Mouse (Mus musculus) liver, embryonic 15.5 days (tissue): ENCODE data around the gene Tmx2. TPM values are rescaled to one million over a fixed set of nuclear protein-coding genes. Genes with fewer than 3 reads are reported as not detected.
"Not testable (repeated sequence)": the region's sequence is repeated elsewhere in the genome, so short reads cannot be mapped to it uniquely, and the experiment has no call there.

Source experiments
- ATAC-seq: fragments of 200-750 bp; cut with Nextera tagmentation; 2 replicates; pipeline ENCODE4 v1.8.0; 2017; ENCODE audit warnings: moderate number of reproducible peaks, mild to moderate bottlenecking, moderate library complexity; ENCODE audit not compliant: insufficient read depth
- H3K27ac ChIP-seq: fragments of 300-500 bp; sonication (generic); replicated peaks from 2 replicates; pipeline ENCODE4 v1.5.1; 2015; ENCODE audit warnings: mild to moderate bottlenecking, inconsistent platforms
- H3K27me3 ChIP-seq: fragments of 300-500 bp; sonication (generic); 2 replicates; pipeline ENCODE4 v1.6.1; 2015; ENCODE audit warnings: mild to moderate bottlenecking, inconsistent platforms
- H3K36me3 ChIP-seq: fragments of 300-500 bp; sonication (generic); replicated peaks from 2 replicates; pipeline ENCODE4 v1.6.1; 2015; ENCODE audit warnings: moderate library complexity, mild to moderate bottlenecking, inconsistent platforms
- H3K4me1 ChIP-seq: fragments of 300-500 bp; sonication (generic); replicated peaks from 2 replicates; pipeline ENCODE4 v1.6.1; 2015; ENCODE audit warnings: inconsistent platforms
- H3K4me2 ChIP-seq: fragments of 300-500 bp; sonication (generic); 2 replicates; pipeline ENCODE4 v1.6.1; 2015; ENCODE audit warnings: moderate library complexity, mild to moderate bottlenecking, inconsistent platforms
- H3K4me3 ChIP-seq: fragments of 300-500 bp; sonication (generic); replicated peaks from 2 replicates; pipeline ENCODE4 v1.5.1; 2015; ENCODE audit warnings: mild to moderate bottlenecking, inconsistent platforms
- H3K9ac ChIP-seq: fragments of 300-500 bp; sonication (generic); 2 replicates; pipeline ENCODE4 v1.6.1; 2015; ENCODE audit warnings: moderate library complexity, mild to moderate bottlenecking, inconsistent platforms
- H3K9me3 ChIP-seq: fragments of 300-500 bp; sonication (generic); replicated peaks from 2 replicates; pipeline ENCODE4 v1.6.1; 2016; ENCODE audit warnings: inconsistent platforms
- WGBS: fragments of 180-500 bp; shearing (Covaris S2); methylation state at CpG from one replicate; pipeline ENCODE4 v1.1.7; 2015; ENCODE audit warnings: mixed read lengths; ENCODE audit not compliant: insufficient replicate concordance; 5-methylcytosine and 5-hydroxymethylcytosine counted together
- polyA plus RNA-seq: library from polyadenylated mRNA; unstranded; fragments of >200 nt; fragmentation: Nextera tagmentation; extraction: Ambion mirVana; gene quantifications from 2 replicates; pipeline ENCODE4 v1.2.1, GENCODE M21; 2015

Tmx2 gene
- 71.2 and 71.8 TPM in 2 replicates for polyA plus RNA-seq

DNA sequence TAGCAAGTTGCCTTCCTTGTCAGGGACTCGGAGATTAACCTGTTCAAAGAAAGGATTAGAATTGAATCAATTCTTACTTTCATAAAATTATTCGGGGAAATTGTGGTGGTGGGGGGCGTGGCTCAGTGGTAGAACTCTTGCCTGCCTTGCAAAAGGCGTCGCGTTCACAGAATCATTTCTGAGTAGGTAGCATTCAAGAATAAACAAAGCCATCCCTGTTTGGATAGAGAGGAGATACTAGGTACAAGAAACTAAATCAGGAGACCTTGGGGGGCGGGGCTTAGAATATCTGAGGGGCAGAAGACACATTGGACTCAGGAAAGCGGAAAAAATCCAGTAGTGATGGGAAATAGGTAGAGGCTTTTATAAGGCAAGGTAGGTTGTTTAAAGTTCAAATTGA lies at the start of gene Tmx2:
Gene Tmx2 (minus strand): TSS at position 125 of the 400 bp plus-strand sequence.
- no peaks in the 10 kb centered on the region for H3K27me3 ChIP-seq
- peak within 1 kb of the TSS; percentile 90 for H3K27ac ChIP-seq
- H3K4me1 ChIP-seq: peaks cover 59% of the 10 kb centered on the region
- H3K9me3 ChIP-seq: no peaks in the 10 kb centered on the region
- H3K9ac ChIP-seq: peak within 1 kb of the TSS; percentile 87
- 7% methylated on average over 8 of the region's 8 CpGs for WGBS
- H3K36me3 ChIP-seq: peaks cover 35% of the 10 kb centered on the region
- no peak for ATAC-seq
- peak within 1 kb of the TSS; percentile 87 for H3K4me3 ChIP-seq
- peak within 1 kb of the TSS; percentile 81 for H3K4me2 ChIP-seq

DNA sequence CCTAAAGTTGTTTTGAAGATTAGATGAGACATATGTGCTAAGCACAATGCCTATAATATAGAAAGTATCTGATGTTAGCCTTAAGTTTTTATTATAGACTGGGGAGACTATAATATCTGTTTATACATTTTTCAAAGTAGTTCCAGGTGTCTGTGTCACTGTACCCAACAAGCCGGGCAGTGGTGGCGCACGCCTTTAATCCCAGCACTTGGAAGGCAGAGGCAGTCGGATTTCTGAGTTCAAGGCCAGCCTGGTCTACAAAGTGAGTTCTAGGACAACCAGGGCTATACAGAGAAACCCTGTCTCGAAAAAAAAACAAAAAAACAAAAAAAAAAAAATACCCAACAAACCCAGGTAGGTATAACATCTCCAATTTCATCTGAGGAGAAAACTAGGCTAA lies 49.3 kb upstream of the Tmx2 start:
- Histone ChIP-seq H3K36me3 (peaks cover 31% of the 10 kb centered on the region), H3K27ac (peak overlapping the region; percentile 94), H3K4me1 (peaks cover 84% of the 10 kb centered on the region), H3K4me3 (peak overlapping the region; percentile 67; the same call in 1 of the 2 replicates), H3K4me2 (peak overlapping the region; percentile 81)
- not testable (repeated sequence) for H3K9ac ChIP-seq, H3K27me3 ChIP-seq, H3K9me3 ChIP-seq, ATAC-seq
- 78% methylated on average over 5 of the region's 5 CpGs for WGBS

DNA sequence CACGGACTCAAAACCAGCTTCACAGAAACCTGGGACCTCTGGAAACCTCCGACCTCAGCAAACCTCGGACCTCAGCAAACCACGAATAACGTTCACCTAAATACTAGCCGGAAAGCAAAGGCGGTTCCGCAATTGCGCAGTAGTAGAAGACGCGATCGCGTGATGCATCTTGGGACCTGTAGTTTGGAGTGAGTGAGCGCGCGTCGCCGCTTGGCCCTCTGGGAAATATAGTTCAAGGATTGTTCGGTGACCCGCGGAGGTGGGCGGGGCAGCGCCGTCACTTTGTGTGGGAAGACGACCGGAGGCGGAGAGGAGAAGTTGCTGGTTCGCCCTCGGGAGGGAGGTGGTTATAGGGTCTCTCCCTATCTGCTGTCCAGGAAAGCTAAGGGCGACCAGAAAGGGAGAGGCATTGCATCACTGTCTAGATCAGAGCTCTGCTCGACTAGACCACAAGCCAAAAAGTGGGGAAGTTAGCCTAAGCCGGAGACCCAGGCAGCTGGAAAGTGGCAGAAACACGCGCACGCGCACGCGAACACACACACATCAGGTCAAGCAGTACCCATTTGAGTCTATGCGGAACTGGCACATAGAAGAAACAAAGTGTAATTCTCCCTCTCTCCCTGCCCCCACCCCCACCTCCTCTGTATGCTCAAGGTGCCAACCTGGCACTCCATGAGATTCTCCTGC lies 48.4 kb upstream of the Tmx2 start, which contains the start of gene Clp1:
Gene Clp1 (minus strand): TSS at position 179 of the 687 bp plus-strand sequence.
- peaks cover 78% of the 10 kb centered on the region for H3K4me1 ChIP-seq
- H3K36me3 ChIP-seq: peaks cover 38% of the 10 kb centered on the region
- no peaks in the 10 kb centered on the region for H3K9me3 ChIP-seq
- no peaks in the 10 kb centered on the region for H3K27me3 ChIP-seq
- H3K4me3 ChIP-seq: peak within 1 kb of the TSS; percentile 67
- peak; percentile 94 for ATAC-seq
- peak within 1 kb of the TSS; percentile 81 for H3K4me2 ChIP-seq
- H3K27ac ChIP-seq: peak within 1 kb of the TSS; percentile 94
- under 1% methylated on average over 39 of the region's 39 CpGs for WGBS
- H3K9ac ChIP-seq: peak within 1 kb of the TSS; percentile 71

DNA sequence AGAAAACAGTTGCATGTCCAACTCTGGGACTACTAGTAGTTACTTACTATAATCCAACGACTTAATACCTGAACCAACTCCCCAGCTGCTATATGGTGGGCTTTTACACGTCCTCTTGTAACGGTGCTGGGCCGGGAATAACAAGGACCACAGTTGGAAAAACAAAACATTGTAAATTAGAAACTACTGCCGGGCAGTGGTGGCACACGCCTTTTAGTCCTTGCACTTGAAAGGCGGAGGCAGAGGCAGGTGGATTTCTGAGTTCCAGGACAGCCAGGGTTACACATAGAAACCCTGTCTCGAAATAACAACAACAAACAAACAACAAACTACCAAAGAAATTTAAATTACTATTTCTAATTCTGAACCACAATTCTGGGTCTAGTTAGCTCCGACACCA lies 47.8 kb upstream of the Tmx2 start:
- Histone ChIP-seq H3K4me2 (peak overlapping the region; percentile 81), H3K27me3 (no peaks in the 10 kb centered on the region), H3K9ac (peak overlapping the region; percentile 63), H3K4me1 (peaks cover 78% of the 10 kb centered on the region), H3K9me3 (no peaks in the 10 kb centered on the region), H3K36me3 (peaks cover 44% of the 10 kb centered on the region), H3K4me3 (peak overlapping the region; percentile 67), H3K27ac (peak overlapping the region; percentile 94)
- peak; percentile 26 for ATAC-seq
- WGBS: 1% methylated on average over 9 of the region's 9 CpGs

DNA sequence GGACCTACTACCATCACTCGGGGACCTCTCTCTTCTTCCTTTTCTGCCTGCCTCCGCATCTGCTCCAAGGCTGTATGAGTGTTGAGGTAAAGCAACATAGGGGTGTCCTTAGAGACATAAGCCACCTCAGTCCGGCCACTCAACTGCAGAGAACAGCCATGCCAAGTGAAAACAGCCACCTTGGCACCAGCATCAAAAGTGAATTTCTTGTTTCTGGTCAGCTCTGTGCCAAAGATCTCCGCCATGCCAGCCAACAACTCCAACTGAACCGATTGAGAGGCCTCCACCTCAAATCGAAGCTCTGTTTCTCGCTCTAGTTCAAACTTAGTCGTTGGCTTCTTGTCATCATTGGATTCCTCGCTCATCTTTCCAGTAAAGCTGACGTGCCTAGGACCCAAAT lies 46.8 kb upstream of the Tmx2 start:
- Histone ChIP-seq H3K4me2 (peak overlapping the region; percentile 81), H3K27me3 (no peaks in the 10 kb centered on the region), H3K36me3 (peaks cover 53% of the 10 kb centered on the region), H3K9ac (peak overlapping the region; percentile 63), H3K27ac (peak overlapping the region; percentile 94; the same call in 1 of the 2 replicates), H3K9me3 (no peaks in the 10 kb centered on the region), H3K4me3 (peak overlapping the region; percentile 67), H3K4me1 (peaks cover 78% of the 10 kb centered on the region)
- ATAC-seq: no peak
- 88% methylated on average over 10 of the region's 10 CpGs for whole genome bisulfite sequencing

DNA sequence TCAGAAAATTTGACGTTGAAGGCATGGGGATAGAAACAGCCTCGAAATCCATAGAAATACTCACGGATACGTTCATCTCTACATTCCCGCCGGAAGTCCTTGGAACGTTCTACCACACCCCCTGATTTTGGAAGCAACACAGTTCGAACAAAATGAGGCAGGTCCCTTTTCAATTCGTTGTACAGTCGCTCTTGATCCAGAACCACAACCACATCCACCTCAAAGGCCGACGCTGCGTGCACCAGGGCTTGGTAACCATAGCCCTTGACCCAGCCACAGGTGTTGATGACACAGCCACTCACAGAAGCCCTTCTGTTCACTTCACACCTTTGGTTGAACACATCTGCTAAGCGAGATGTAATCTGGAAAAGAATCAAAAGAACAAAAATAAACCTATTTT lies 44.9 kb upstream of the Tmx2 start:
- WGBS: 89% methylated on average over 14 of the region's 14 CpGs
- ATAC-seq: no peak
- H3K4me2 ChIP-seq: peak overlapping the region; percentile 81; the same call in 1 of the 2 replicates

DNA sequence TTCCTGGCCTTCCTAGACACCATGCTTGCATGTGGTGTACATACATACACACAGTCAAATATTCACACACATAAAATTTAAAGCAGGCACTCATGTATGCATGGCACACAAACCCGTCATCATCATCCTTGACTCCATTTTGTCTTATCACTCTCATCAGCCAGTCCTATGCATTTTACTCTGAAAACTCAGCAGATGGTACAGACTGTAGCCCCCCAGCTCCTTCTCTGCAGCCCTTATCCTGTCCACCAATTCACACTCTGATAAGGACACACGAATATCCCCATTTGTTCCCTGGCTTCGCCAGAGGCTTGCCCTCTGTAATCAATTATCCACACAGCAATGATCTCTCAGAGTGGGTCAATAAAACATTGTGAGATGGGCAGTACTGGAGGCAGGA lies 42.2 kb upstream of the Tmx2 start:
- Histone ChIP-seq H3K27ac (0 out of 2 replicates have a peak overlapping the region, but pooled peaks have one; percentile 19), H3K4me2 (no peak overlapping the region), H3K36me3 (peaks cover 60% of the 10 kb centered on the region), H3K9me3 (no peaks in the 10 kb centered on the region), H3K4me3 (no peak overlapping the region), H3K27me3 (no peaks in the 10 kb centered on the region), H3K9ac (no peak overlapping the region), H3K4me1 (peaks cover 68% of the 10 kb centered on the region)
- ATAC-seq: no peak
- WGBS: 28% methylated on average over 3 of the region's 3 CpGs

More for the DNA sequence above, 44.9 kb upstream of the Tmx2 start:
- H3K4me3 ChIP-seq: no peak overlapping the region
- H3K27ac ChIP-seq: 0 out of 2 replicates have a peak overlapping the region, but pooled peaks have one; percentile 9
- peaks cover 61% of the 10 kb centered on the region for H3K36me3 ChIP-seq
- H3K9ac ChIP-seq: 0 out of 2 replicates have a peak overlapping the region, but pooled peaks have one; percentile 23
- H3K27me3 ChIP-seq: no peaks in the 10 kb centered on the region
- peaks cover 67% of the 10 kb centered on the region for H3K4me1 ChIP-seq
- H3K9me3 ChIP-seq: no peaks in the 10 kb centered on the region

DNA sequence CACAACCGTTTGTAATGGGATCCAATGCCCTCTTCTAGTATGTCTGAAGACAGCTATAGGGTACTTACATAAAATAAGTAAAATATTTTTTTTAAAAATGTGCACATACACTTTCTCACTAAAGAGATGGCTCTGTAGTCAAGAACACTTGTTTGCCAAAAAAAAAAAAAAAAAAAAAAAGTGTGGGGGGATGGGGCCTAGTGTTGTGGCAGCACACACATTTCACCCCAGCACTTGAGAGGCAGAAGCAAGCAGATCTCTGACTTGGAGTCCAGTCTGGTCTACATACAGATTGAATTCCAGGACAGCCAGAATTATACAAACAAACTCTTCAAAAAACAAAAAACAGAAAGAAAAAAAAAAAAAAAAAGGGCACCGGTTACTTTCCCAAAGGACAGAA lies 41.8 kb upstream of the Tmx2 start:
- peaks cover 55% of the 10 kb centered on the region for H3K36me3 ChIP-seq
- WGBS: 88% methylated on average over 2 of the region's 2 CpGs
- H3K9me3 ChIP-seq: no peaks in the 10 kb centered on the region
- H3K27ac ChIP-seq: 0 out of 2 replicates have a peak overlapping the region, but pooled peaks have one; percentile 19
- no peak overlapping the region for H3K4me3 ChIP-seq
- H3K4me2 ChIP-seq: no peak overlapping the region
- no peak overlapping the region for H3K9ac ChIP-seq
- no peaks in the 10 kb centered on the region for H3K27me3 ChIP-seq
- peaks cover 66% of the 10 kb centered on the region for H3K4me1 ChIP-seq
- no peak for ATAC-seq

DNA sequence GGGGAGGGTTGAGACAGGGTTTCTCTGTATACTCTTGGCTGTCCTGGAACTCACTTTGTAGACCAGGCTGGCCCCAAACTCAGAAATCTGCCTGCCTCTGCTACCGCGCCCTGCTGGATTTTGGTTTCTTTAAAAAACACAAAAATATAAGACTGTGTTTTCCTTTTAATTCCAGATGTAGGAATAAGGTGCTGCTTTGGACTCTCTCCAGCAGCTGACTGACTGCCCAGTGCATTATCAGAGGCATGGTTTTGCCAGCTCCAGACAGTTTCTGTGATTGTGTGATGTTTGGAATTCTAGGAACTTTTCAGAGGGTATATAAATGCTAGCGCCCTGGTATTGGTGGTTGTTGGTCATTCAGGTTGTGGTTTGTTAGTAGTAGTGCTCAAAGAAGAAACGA lies 38.4 kb upstream of the Tmx2 start:
- Histone ChIP-seq H3K9ac (peak overlapping the region; percentile 14; the same call in 1 of the 2 replicates), H3K4me3 (no peak overlapping the region), H3K27me3 (no peaks in the 10 kb centered on the region), H3K27ac (peak overlapping the region; percentile 99), H3K9me3 (no peaks in the 10 kb centered on the region), H3K36me3 (peaks cover 24% of the 10 kb centered on the region), H3K4me2 (peak overlapping the region; percentile 91), H3K4me1 (peaks cover 54% of the 10 kb centered on the region)
- ATAC-seq: no peak
- 84% methylated on average over 4 of the region's 4 CpGs for WGBS

DNA sequence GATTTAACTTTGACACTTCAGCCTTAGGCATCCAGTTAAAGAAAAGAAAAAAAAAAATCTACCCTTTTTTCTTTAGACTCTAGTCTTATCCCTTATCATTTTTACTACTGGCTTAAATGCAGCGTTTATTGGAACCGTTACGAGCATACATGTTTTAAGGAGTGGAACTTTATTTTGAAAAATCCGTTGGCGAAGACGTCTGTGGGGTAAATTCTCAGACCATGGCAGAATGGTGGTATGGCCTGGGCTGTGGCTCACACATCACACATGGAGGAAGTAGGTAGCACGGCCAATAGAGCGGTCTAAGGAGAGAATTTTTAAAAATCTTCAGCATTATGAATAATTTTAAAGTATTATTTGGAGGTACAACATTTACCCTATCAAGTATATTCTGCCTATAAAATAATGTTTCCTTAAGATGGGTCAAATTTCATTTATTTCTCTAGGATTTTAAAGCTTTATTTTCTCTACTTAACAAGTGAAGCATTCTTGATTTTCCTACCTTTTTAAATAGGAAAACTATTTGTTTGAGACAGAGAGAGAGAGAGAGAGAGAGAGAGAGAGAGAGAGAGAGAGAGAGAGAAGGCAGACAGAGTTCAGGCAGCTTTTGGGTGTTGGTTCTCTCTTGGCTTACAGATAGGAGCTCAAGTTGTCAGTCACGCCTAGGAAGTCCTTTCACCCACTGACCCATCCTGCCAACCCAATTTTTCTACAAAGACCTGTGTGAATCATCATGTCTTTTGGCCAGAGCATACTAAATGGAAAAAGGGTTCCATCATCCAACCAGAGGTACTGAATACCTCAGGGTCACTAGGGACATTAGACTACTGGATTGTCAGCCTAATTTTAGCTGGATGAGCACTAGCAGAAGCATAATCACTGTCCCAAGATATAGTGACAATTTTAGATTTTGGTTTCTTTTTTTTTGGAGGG lies 37.7 kb upstream of the Tmx2 start:
- H3K9me3 ChIP-seq: no peaks in the 10 kb centered on the region
- 8% methylated on average over 9 of the region's 9 CpGs for WGBS

More for the DNA sequence above, 37.7 kb upstream of the Tmx2 start:
- Histone ChIP-seq H3K27ac (peak overlapping the region; percentile 99), H3K27me3 (no peaks in the 10 kb centered on the region), H3K36me3 (peaks cover 17% of the 10 kb centered on the region), H3K9ac (peak overlapping the region; percentile 88), H3K4me3 (peak overlapping the region; percentile 86), H3K4me1 (peaks cover 51% of the 10 kb centered on the region), H3K4me2 (peak overlapping the region; percentile 91)
- ATAC-seq: no peak
